Mouse (Mus musculus) brain, embryonic 14.5 days (tissue): ENCODE results near the gene Ube4b.

ENCODE experiments used
- CTCF ChIP-seq: fragments of 200-500 bp; IDR thresholded peaks from 2 replicates; pipeline ENCODE4 v1.5.1; 2012; ENCODE audit warnings: inconsistent platforms, mild to moderate bottlenecking, moderate library complexity, borderline replicate concordance; ENCODE audit not compliant: insufficient read depth, insufficient read length; ENCODE audit errors: extremely low read depth
- POLR2A ChIP-seq: fragments of 200-500 bp; IDR thresholded peaks from 2 replicates; pipeline ENCODE4 v1.6.1; 2012; ENCODE audit warnings: mild to moderate bottlenecking, inconsistent platforms, borderline replicate concordance; ENCODE audit not compliant: poor library complexity, insufficient read depth, insufficient read length, severe bottlenecking; ENCODE audit errors: extremely low read depth

- TF ChIP-seq POLR2A (0 out of 2 replicates have a peak, but pooled peaks have one; percentile 21), CTCF (no peak)
Measured at GRCm38 (mm10) chr4:149426325-149427199, at the start of gene Ube4b.
